Mouse (Mus musculus) forebrain, embryonic 11.5 days (tissue): Measurements from ENCODE around the gene Sytl2. TPM values are rescaled to one million over a fixed set of nuclear protein-coding genes. Genes with fewer than 3 reads are reported as not detected.

Experiments
- ATAC-seq: fragments of 200-750 bp; cut with Nextera tagmentation; replicated peaks from 2 replicates; pipeline ENCODE4 v1.8.0; 2017; ENCODE audit warnings: moderate TSS enrichment; ENCODE audit not compliant: low FRiP score
- DNase-seq: peaks from one replicate; pipeline ENCODE4 v3.0.0-alpha.2; 2017; ENCODE audit warnings: low spot score
- H3K27ac ChIP-seq: fragments of 300-500 bp; sonication (generic); 2 replicates; pipeline ENCODE4 v1.5.1; 2014; ENCODE audit warnings: low read depth, low read length
- H3K27me3 ChIP-seq: fragments of 300-500 bp; sonication (generic); 2 replicates; pipeline ENCODE4 v1.6.1; 2014; ENCODE audit warnings: mild to moderate bottlenecking, low read length, mixed read lengths; ENCODE audit not compliant: control insufficient read depth, insufficient read depth
- H3K36me3 ChIP-seq: fragments of 300-500 bp; sonication (generic); 2 replicates; pipeline ENCODE4 v1.6.1; 2014; ENCODE audit warnings: mild to moderate bottlenecking, low read length, moderate library complexity, mixed read lengths; ENCODE audit not compliant: control insufficient read depth, insufficient read depth
- H3K4me1 ChIP-seq: fragments of 300-500 bp; sonication (generic); replicated peaks from 2 replicates; pipeline ENCODE4 v1.6.1; 2014; ENCODE audit warnings: low read length, mixed read lengths; ENCODE audit not compliant: control insufficient read depth, insufficient read depth
- H3K4me2 ChIP-seq: fragments of 300-500 bp; sonication (generic); 2 replicates; pipeline ENCODE4 v1.6.1; 2014; ENCODE audit warnings: low read depth, mild to moderate bottlenecking, low read length, moderate library complexity, mixed read lengths; ENCODE audit not compliant: severe bottlenecking
- H3K4me3 ChIP-seq: fragments of 300-500 bp; sonication (generic); 2 replicates; pipeline ENCODE4 v1.5.1; 2014; ENCODE audit warnings: low read depth, low read length
- H3K9ac ChIP-seq: fragments of 300-500 bp; sonication (generic); 2 replicates; pipeline ENCODE4 v1.6.1; 2014; ENCODE audit warnings: low read length
- H3K9me3 ChIP-seq: fragments of 300-500 bp; sonication (generic); 2 replicates; pipeline ENCODE4 v1.6.1; 2016; ENCODE audit warnings: low read length, mixed read lengths; ENCODE audit not compliant: control insufficient read depth
- WGBS: fragments of 180-500 bp; shearing (Covaris S2); extraction: QIAGEN DNeasy Blood & Tissue Kit; methylation state at CpG from one replicate; pipeline ENCODE4 v1.1.7; 2014; 5-methylcytosine and 5-hydroxymethylcytosine counted together
- polyA plus RNA-seq: library from polyadenylated mRNA; unstranded; fragments of >200 nt; fragmentation: Nextera tagmentation; extraction: Ambion mirVana; gene quantifications from 2 replicates; pipeline ENCODE4 v1.2.1, GENCODE M21; 2014

Gene Sytl2
- polyA plus RNA-seq, 1 experiment from 2014 or later, result 1.5 TPM

- no peak overlapping the region for H3K27ac ChIP-seq
- no peaks in the 10 kb centered on the region for H3K36me3 ChIP-seq
- H3K9ac ChIP-seq, result no peak overlapping the region
- no peak overlapping the region for H3K4me2 ChIP-seq
- 77% methylated on average over 3 of the region's 3 CpGs for WGBS
- no peaks in the 10 kb centered on the region for H3K4me1 ChIP-seq
- H3K4me3 ChIP-seq, result no peak overlapping the region
- ATAC-seq (no peak), DNase-seq (no peak)
- no peaks in the 10 kb centered on the region for H3K9me3 ChIP-seq
- no peaks in the 10 kb centered on the region for H3K27me3 ChIP-seq
These were observed 24.8 kb upstream of the Sytl2 start for GRCm38 (mm10) chr7:90277246-90277645.

GRCm38 (mm10) chr7:90277769-90278168 is 24.3 kb upstream of the Sytl2 start:
- Histone ChIP-seq H3K4me3 (no peak overlapping the region), H3K9ac (no peak overlapping the region), H3K27ac (no peak overlapping the region), H3K4me2 (no peak overlapping the region), H3K36me3 (no peaks in the 10 kb centered on the region), H3K27me3 (no peaks in the 10 kb centered on the region), H3K9me3 (no peaks in the 10 kb centered on the region), H3K4me1 (no peaks in the 10 kb centered on the region)
- no peak for ATAC-seq
- DNase-seq, result no peak
- 86% methylated on average over 4 of the region's 4 CpGs for WGBS

GRCm38 (mm10) chr7:90279136-90279535 is 22.9 kb upstream of the Sytl2 start:
- Histone ChIP-seq H3K36me3 (no peaks in the 10 kb centered on the region), H3K4me2 (no peak overlapping the region), H3K27ac (no peak overlapping the region), H3K27me3 (no peaks in the 10 kb centered on the region), H3K4me3 (no peak overlapping the region), H3K4me1 (no peaks in the 10 kb centered on the region), H3K9me3 (no peaks in the 10 kb centered on the region), H3K9ac (no peak overlapping the region)
- ATAC-seq (no peak), DNase-seq (no peak)
- 91% methylated on average over 4 of the region's 4 CpGs for WGBS

- no peaks in the 10 kb centered on the region for H3K27me3 ChIP-seq
- ATAC-seq (0 out of 2 replicates have a peak, but pooled peaks have one; percentile 44), DNase-seq (no peak)
- no peak overlapping the region for H3K4me2 ChIP-seq
- H3K36me3 ChIP-seq, result no peaks in the 10 kb centered on the region
- no peaks in the 10 kb centered on the region for H3K4me1 ChIP-seq
- 66% methylated on average over 11 of the region's 11 CpGs for WGBS
- H3K27ac ChIP-seq, result no peak overlapping the region
- no peak overlapping the region for H3K4me3 ChIP-seq
- no peak overlapping the region for H3K9ac ChIP-seq
- no peaks in the 10 kb centered on the region for H3K9me3 ChIP-seq
These were observed 21.7 kb upstream of the Sytl2 start for GRCm38 (mm10) chr7:90280274-90280875.

GRCm38 (mm10) chr7:90280878-90281277 is 21.2 kb upstream of the Sytl2 start:
- H3K4me3 ChIP-seq, result no peak overlapping the region
- H3K27ac ChIP-seq, result no peak overlapping the region
- no peaks in the 10 kb centered on the region for H3K27me3 ChIP-seq
- DNase-seq, result no peak
- H3K36me3 ChIP-seq, result no peaks in the 10 kb centered on the region
- H3K4me1 ChIP-seq, result no peaks in the 10 kb centered on the region
- H3K4me2 ChIP-seq, result no peak overlapping the region
- H3K9me3 ChIP-seq, result no peaks in the 10 kb centered on the region
- no peak for ATAC-seq
- 63% methylated on average over 8 of the region's 8 CpGs for WGBS
- H3K9ac ChIP-seq, result no peak overlapping the region

- H3K4me1 ChIP-seq, result no peaks in the 10 kb centered on the region
- ATAC-seq, result no peak
These were observed 20.1 kb upstream of the Sytl2 start for GRCm38 (mm10) chr7:90281759-90282546.

GRCm38 (mm10) chr7:90282786-90283185 is 19.3 kb upstream of the Sytl2 start:
- DNase-seq (no peak), ATAC-seq (no peak)
- H3K4me2 ChIP-seq, result no peak overlapping the region
- WGBS, result 93% methylated on average over 1 of the region's 1 CpGs
- no peak overlapping the region for H3K4me3 ChIP-seq
- H3K27ac ChIP-seq, result no peak overlapping the region
- no peaks in the 10 kb centered on the region for H3K4me1 ChIP-seq
- H3K27me3 ChIP-seq, result no peaks in the 10 kb centered on the region
- no peaks in the 10 kb centered on the region for H3K9me3 ChIP-seq
- H3K36me3 ChIP-seq, result no peaks in the 10 kb centered on the region
- no peak overlapping the region for H3K9ac ChIP-seq

More at GRCm38 (mm10) chr7:90281759-90282546, 20.1 kb upstream of the Sytl2 start:
- Histone ChIP-seq H3K27ac (no peak overlapping the region), H3K9ac (no peak overlapping the region), H3K36me3 (no peaks in the 10 kb centered on the region), H3K9me3 (no peaks in the 10 kb centered on the region), H3K4me3 (no peak overlapping the region), H3K27me3 (no peaks in the 10 kb centered on the region), H3K4me2 (no peak overlapping the region)
- DNase-seq, result no peak
- WGBS, result 86% methylated on average over 11 of the region's 11 CpGs

GRCm38 (mm10) chr7:90284793-90285192 is 17.3 kb upstream of the Sytl2 start:
- no peak for ATAC-seq
- H3K4me1 ChIP-seq, result no peaks in the 10 kb centered on the region
- no peaks in the 10 kb centered on the region for H3K27me3 ChIP-seq
- H3K9me3 ChIP-seq, result no peaks in the 10 kb centered on the region
- H3K9ac ChIP-seq, result no peak overlapping the region
- H3K4me3 ChIP-seq, result no peak overlapping the region
- WGBS, result 86% methylated on average over 7 of the region's 7 CpGs
- no peaks in the 10 kb centered on the region for H3K36me3 ChIP-seq
- H3K4me2 ChIP-seq, result no peak overlapping the region
- H3K27ac ChIP-seq, result no peak overlapping the region
- DNase-seq, result no peak

GRCm38 (mm10) chr7:90291885-90292284 is 10.2 kb upstream of the Sytl2 start:
- DNase-seq (no peak), ATAC-seq (no peak)
- 84% methylated on average over 6 of the region's 6 CpGs for WGBS
- no peaks in the 10 kb centered on the region for H3K27me3 ChIP-seq
- no peaks in the 10 kb centered on the region for H3K36me3 ChIP-seq
- no peaks in the 10 kb centered on the region for H3K9me3 ChIP-seq
- no peak overlapping the region for H3K4me2 ChIP-seq
- H3K4me1 ChIP-seq, result no peaks in the 10 kb centered on the region
- no peak overlapping the region for H3K27ac ChIP-seq
- no peak overlapping the region for H3K4me3 ChIP-seq
- no peak overlapping the region for H3K9ac ChIP-seq
